In genomic region chr9:63080406-63080805, GRCm38 (mm10) we compare ENCODE assay signal across 35 mouse cellular contexts.
"Had no signal": no experiment of that assay in that cellular context is flagged by ENCODE, and none has a peak within 500 bp of the region (broad histone marks: within the 10 kb centered on the region; RNA-seq: fewer than 3 reads in every experiment).

No protein-coding gene starts in this region.

- DNase-seq: heart, postnatal 10 days; heart, postnatal 14 days; heart, postnatal 36 days; heart, postnatal 4 days; kidney, adult 11 months; kidney, adult 18-20 months; kidney, adult 2 months; kidney, adult 8-10 months; kidney, adult 9 months; kidney, postnatal 10 days; kidney, postnatal 14 days; kidney, postnatal 25 days; kidney, postnatal 36 days; kidney, postnatal 4 days; layer of hippocampus, adult 9-11 months; layer of hippocampus, postnatal 36 days had no signal

- H3K4me3 ChIP-seq: heart, embryonic 10.5 days; heart, embryonic 12.5 days; heart, embryonic 13.5 days; heart, embryonic 15.5 days; hindbrain, embryonic 10.5 days; hindbrain, embryonic 12.5 days; hindbrain, embryonic 13.5 days; hindbrain, embryonic 15.5 days; intestine, embryonic 15.5 days; kidney, embryonic 15.5 days; layer of hippocampus, adult 2 months had no signal

- H3K27ac ChIP-seq: heart, embryonic 10.5 days; heart, embryonic 13.5 days; heart, embryonic 15.5 days; hindbrain, embryonic 10.5 days; hindbrain, embryonic 12.5 days; hindbrain, embryonic 13.5 days; hindbrain, embryonic 14.5 days; hindbrain, embryonic 15.5 days; hindbrain, postnatal 0 days; intestine, embryonic 15.5 days; kidney, embryonic 15.5 days; kidney, postnatal 0 days; layer of hippocampus, adult 2 months had no signal

- ATAC-seq: hindbrain, embryonic 16.5 days; hindbrain, postnatal 0 days; inflammation-experienced regulatory T-cells, adult 6 months; intestine, embryonic 15.5 days; intestine, embryonic 16.5 days; intestine, postnatal 0 days had no signal

- H3K36me3 ChIP-seq: heart, embryonic 10.5 days; heart, embryonic 12.5 days; heart, embryonic 13.5 days; heart, embryonic 15.5 days; hindbrain, embryonic 10.5 days; hindbrain, embryonic 12.5 days; hindbrain, embryonic 13.5 days; hindbrain, embryonic 15.5 days; intestine, embryonic 15.5 days; kidney, embryonic 15.5 days had no signal

- H3K9me3 ChIP-seq: heart, embryonic 10.5 days; heart, embryonic 12.5 days; heart, embryonic 13.5 days; heart, embryonic 15.5 days; hindbrain, embryonic 10.5 days; hindbrain, embryonic 12.5 days; hindbrain, embryonic 13.5 days; hindbrain, embryonic 15.5 days; intestine, embryonic 15.5 days; kidney, embryonic 15.5 days had no signal

- H3K27me3 ChIP-seq: heart, embryonic 12.5 days; heart, embryonic 13.5 days; heart, embryonic 15.5 days; hindbrain, embryonic 12.5 days; hindbrain, embryonic 13.5 days; hindbrain, embryonic 15.5 days; intestine, embryonic 15.5 days; kidney, embryonic 15.5 days had no signal

- H3K4me2 ChIP-seq: heart, embryonic 11.5 days; heart, embryonic 12.5 days; heart, embryonic 13.5 days; heart, embryonic 15.5 days; hindbrain, embryonic 12.5 days; hindbrain, embryonic 13.5 days; hindbrain, embryonic 14.5 days; hindbrain, embryonic 15.5 days; intestine, embryonic 15.5 days; kidney, embryonic 15.5 days had no signal

- H3K9ac ChIP-seq: heart, embryonic 12.5 days; heart, embryonic 13.5 days; heart, embryonic 15.5 days; hindbrain, embryonic 12.5 days; hindbrain, embryonic 13.5 days; hindbrain, embryonic 14.5 days; hindbrain, embryonic 15.5 days; intestine, embryonic 15.5 days; kidney, embryonic 15.5 days had no signal
